Mouse (Mus musculus) layer of hippocampus, adult 8-10 months (tissue): ENCODE data around the gene Mief2. TPM values are rescaled to one million over a fixed set of nuclear protein-coding genes. Genes with fewer than 3 reads are reported as not detected.

ENCODE experiments used
- DNase-seq, 2 experiments: peaks; one replicate each; pipeline ENCODE4 v3.0.0; 2022; ENCODE audit warnings: low spot score in 2 of 2
- total RNA-seq, 4 experiments: library from RNA; stranded (reverse); gene quantifications; 2 replicates each; pipeline ENCODE4 v1.2.4; 2022

Mief2 gene
- 10 to 100 TPM; 20.8 to 22.8 (median 21.8) TPM for total RNA-seq

DNA sequence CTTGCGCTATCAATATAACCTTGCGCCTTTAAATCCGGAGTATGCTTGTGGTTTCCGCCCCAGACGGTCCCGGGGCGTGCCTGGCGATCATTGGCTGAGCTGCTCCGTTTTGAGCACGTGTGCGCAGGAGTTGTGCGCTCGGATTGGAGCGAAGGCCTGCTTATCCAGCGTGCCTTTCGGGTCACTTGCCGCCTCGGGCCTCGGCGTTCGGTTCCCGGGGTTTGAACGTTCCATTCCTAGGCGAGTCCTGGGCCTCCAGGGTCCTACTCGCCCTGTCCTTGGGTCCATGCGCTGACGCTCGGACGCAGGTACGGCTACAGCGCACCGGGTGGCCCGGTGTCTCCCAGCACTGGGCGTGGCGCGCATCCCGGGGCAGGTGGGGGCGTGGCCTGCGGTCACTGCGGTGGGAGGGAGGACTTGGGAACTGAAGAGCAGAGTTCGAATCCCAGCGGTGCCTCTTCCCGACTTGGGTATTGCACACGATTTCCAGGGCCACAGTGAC, at the start of gene Mief2:
Mief2 (plus strand) TSS at position 139 of the 502 bp plus-strand sequence.
- DNase-seq = peak; percentile 93 to 94

DNA sequence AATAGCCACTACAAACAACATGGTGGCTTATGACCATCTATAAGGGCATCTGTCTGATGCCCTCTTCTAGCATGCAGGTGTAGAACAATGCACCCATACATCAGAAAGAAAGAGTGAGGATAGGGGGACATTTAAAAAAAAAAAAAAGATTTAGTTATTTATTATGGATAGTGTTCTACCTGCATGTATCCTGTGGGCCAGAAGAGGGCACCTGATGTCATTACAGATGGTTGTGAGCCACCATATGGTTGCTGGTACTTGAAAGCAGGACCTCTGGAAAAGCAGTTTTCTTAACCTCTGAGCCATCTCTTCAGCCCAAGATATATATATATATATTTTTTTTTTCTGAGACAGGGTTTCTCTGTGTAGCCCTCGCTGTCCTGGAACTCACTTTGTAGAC, 32.0 kb upstream of the Mief2 start:
- DNase-seq = no peak

DNA sequence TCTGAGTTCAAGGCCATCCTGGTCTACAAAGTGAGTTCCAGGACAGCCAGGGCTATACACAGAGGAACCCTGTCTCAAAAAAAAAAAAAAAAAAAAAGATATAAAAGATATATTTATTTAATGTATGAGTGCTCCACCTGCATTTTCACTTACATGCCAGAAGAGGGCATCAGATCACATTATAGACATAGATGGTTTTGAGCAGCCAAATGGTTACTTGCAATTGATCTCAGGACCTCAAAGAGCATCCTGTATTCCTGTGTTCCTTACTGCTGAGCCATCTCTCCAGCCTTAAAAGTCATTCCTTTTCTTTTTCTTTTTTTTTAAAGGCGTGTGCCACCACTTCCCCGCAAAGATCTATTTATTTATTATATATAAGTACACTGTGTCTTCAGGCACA, 30.6 kb upstream of the Mief2 start:
- no peak for DNase-seq

DNA sequence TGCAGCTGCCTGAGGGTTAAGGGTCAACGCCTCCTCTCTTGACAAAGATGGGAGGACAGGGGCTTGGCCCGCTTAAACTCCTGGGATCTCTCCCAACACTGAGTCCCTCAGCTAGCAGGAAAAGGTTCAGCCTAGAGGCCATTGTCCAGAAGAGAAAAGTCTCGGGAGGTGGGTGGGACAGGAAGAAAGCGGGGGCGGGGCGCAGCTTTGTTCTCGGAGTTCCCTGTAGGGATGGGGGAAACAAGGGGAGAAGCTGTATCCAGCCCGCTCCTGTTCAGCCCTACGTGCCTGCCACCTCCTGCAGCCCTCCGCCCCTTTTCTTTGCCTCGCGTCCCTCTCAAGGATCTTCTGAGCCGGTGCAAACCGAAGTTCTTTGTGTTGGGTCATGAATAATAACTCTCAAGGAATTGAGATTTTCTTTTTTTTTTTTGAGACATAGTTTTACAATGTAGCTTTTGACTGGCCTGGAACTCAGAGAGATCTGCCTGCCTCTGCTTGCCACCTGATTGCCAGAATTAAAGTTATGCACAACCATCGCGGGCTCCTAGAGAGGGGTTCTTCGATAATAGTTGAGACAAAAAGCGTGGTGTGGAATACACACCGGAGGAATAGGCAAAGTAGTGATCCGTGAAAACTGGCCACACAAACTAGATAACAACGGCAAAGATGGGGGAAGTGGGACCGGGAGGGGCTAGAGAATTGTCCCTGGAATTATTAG, 29.2 kb upstream of the Mief2 start:
- DNase-seq = peak; percentile 12 to 22

DNA sequence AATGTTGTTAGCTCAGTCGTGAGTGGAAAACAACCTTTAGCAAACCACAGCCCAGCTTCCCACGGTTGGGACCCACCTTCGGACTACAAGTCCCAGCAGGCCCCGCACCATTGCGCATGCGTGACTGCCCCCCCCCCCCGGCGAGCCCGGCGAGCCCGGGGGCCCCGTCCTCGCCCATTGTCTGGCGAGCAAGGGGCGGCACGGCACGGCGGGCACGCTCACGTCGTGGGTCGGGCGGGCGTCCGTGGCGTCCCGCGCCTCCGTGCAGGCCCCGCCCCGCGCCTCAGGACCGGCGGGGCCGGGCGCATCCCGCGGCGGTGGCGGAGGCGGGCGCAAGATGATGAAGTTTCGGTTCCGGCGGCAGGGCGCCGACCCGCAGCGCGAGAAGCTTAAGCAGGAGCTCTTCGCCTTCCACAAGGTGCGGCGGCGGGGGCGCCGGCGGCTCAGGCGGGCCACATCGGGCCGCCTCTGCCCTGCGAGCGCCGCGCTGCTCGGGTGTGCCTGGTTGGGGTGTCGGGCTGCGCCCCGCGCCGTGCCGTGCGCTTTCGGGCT, 28.6 kb upstream of the Mief2 start, which contains the start of gene Llgl1:
Llgl1 (plus strand) TSS at position 200 of the 552 bp plus-strand sequence.
- DNase-seq = peak; percentile 67 to 73

DNA sequence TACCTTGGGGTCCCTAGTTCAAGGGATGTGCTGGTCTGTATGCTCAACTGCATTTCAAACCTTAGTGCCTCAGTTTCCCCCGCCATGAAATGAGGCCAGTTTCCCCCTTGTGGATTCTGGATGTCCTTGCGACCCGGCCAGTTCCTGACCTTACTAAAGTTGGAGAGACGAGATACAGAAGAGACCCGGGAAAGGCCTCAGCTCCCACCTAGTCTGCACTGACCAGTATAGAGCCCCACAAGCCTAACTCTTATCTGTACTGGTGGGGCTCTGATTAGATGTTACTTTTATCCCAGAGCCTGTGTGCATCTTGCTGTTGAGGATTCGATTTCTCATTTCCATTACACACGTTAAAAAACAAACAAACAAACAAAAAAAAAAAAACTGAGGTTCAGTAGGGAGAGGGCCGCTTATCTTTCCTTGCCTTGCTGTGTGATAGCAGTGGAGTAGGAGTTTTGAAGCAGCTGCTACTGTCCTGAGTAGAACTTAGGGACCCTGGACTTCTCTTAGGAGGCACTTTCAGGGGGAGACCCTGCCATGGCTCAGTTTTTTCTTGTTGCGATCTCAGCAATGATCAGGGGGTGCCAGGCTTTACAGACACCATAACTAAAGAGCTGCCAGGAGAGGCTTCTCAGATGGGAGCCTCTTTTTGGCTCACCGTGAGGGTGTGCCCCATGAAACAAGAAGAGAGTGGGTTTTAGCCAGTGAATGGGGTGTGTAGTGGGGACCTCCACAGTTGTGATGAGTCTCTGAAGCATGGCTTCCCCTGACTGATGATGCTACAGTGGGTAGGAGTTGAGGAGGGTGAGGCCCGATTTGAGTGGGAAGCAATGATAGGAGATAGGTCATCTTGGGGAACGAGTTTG, 27.6 kb upstream of the Mief2 start:
- DNase-seq = peak; percentile 1 to 6

DNA sequence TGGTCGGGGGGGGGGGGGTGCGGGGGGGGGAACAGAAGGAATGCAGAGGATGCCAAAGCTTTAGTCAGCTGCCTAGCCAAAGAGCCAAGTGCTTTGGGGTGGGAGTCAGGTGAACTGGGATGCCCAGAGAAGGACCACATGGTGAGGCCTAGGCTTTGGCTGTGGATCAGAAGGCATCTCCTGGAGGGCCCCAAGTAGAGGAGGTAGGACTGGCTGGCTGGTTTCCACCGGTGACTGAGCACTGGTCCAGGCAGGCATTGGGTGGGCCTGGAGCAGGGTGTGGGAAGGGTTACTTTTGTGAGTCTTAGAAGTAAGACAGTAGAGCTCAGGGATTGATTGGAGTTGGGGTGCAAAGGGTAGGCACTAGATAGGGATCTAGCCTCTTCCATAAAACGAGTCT, 26.6 kb upstream of the Mief2 start:
- DNase-seq = peak in 1 of 2 experiments; percentile 11

DNA sequence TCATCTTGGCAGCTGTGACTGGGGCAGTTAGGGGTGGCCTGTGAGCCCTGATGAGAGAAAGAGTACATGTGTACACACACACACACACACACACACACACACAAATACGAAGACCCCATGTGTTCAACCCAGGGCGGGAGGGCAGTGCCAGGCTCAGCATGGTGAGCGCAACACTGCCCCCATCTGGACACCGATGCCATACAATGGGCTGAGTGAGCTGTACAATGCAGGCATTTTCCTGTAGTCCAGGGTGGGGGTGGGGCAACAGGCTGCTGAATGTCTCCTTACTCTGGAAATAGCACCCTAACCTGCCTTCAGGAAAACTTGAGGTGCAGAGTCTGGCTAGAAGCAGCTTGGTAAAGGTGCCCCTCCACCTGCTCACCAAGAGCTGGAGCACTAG, 25.1 kb upstream of the Mief2 start:
- peak; percentile 69 to 71 for DNase-seq

DNA sequence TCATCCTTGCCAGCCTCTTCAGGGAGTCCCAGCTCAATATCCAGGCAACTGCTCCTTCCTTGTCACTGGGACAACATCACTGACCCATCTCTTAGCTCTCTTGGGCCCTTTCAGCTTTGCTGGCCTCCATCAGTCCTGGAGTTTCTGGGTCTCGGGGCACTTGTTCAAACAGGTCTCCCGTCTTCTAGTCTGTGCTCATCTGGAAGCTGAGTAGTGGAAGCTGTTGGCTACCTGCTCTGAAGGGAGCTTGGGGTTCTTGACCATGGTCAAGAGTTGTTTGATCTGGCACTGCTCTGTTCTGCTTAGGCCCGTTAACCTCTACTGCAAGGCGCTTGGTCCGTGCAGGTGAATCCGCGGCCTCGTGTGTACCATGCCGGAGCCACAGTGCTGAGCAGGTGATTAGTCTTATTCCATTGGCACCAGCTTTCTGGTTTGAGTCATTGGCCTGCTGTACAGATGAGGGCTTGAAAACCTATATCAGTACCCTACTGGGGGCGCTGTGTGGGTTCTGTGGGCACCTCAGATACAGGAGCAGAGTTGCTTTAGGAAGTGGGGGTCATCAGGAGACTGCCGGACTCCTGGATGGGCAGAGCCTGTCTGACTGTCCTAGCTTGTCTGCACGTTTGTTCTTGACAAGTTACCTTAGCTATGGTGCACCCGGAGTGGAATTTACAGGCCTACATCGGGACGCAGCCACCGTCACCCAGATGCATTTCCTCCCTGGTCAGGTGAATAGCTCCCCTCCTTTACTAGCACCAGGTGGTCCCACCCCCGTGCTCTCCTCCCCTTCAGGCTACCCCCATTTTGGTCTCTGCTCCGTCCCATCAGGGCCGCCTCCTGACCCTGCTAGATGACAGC, 23.9 kb upstream of the Mief2 start:
- DNase-seq = peak; percentile 4

DNA sequence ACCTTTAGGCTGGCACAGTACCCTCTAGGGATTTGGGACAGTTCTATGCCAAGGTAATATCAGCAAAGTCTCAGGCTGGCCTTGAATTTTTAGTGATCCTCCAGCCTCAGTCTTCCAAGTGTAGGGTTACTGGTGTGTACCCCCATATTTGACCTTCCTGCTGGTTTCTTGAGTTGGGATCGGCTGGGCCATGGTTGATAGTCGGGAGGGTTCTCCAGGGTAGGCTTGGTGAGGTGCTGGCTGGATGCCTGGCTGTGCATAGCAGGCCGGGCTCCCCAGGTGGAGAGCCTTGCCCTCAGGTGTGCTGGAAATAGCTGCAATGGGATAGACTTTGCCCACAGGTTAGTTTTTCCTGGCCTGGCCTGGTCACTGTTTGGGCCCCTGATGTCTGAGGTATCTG, 22.9 kb upstream of the Mief2 start:
- DNase-seq = peak in 1 of 2 experiments; percentile 2

DNA sequence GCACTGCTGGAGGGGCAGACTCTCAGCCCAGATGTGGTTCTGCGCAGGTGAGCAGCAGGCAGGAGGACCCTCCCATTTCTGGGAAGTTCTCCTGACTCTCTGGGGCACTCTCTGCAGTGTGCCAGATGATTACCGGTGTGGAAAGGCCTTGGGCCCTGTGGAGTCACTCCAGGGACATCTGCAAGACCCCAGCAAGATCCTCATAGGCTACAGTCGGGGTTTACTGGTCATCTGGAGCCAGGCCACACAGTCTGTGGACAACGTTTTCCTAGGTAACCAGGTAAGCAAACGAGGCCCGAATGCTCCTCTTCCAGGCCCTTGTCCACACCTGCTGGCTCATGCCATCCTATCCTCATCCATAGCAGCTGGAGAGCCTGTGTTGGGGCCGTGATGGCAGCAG, 22.1 kb upstream of the Mief2 start:
- peak; percentile 2 to 8 for DNase-seq

DNA sequence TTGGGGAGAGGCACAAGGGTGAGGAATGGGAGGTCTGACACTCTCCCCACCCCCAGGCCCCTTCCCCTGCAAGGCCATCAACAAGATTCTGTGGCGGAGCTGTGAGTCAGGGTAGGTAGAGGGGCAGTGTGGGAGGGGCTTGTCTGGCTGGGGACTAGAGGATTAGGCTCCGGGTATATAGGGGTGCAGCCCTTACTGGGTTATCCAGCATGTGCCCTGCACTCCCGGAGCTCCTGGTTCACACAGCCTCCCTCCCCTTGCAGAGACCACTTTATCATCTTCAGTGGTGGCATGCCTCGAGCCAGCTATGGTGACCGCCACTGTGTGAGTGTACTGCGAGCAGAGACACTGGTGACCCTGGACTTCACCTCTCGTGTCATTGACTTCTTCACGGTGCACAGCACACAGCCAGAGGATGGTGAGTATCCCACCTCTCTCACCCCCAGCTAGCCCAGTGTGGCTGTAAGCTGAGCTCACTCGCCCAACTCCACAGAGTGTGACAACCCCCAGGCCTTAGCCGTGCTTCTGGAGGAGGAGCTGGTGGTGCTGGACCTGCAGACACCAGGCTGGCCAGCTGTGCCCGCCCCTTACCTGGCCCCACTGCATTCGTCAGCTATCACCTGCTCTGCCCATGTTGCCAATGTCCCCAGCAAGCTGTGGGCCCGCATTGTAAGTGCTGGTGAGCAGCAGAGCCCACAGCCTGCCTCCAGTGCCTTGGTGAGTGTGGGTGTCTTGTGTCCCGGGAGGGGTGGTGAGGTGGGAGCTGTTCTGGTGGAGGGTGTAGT, 21.3 kb upstream of the Mief2 start:
- peak; percentile 17 to 18 for DNase-seq

DNA sequence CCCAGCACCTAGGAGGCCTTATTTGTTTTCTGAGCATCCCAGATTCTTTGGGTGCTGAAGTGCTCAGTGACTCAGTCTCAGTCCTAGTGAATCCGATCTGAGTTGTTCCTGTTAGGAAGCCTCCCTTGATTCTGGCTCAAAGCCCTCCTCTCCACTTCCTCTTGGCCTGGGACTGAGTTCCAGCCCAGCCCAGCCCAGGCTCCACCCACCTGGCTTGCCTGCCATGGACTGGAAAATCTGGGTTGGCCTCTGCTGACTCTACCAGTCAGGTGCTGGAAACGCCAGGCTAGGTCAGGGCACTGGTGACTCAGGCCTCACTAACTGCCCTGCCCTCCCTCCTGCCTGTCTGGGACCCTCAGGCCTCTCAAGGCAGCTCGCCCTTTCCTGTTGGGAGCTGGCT, 20.5 kb upstream of the Mief2 start:
- peak in 1 of 2 experiments; percentile 47 for DNase-seq

DNA sequence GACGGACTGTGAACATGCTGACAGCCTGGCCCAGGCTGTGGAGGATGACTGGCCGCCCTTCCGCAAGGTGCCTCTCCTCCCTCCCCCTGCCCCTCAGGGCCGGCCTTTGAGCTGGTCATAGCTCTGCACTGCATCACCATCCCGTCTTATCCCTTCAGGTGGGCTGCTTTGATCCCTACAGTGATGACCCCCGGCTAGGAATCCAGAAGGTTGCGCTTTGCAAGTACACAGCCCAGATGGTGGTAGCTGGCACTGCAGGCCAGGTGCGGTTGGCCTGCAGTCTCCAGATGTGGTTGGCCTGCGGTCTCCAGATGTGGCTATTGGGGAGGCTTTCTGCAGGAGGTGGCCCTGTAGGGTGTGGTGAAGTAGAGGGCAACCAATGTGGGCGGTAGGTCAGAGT, 19.6 kb upstream of the Mief2 start:
- peak in 1 of 2 experiments; percentile 4 for DNase-seq

DNA sequence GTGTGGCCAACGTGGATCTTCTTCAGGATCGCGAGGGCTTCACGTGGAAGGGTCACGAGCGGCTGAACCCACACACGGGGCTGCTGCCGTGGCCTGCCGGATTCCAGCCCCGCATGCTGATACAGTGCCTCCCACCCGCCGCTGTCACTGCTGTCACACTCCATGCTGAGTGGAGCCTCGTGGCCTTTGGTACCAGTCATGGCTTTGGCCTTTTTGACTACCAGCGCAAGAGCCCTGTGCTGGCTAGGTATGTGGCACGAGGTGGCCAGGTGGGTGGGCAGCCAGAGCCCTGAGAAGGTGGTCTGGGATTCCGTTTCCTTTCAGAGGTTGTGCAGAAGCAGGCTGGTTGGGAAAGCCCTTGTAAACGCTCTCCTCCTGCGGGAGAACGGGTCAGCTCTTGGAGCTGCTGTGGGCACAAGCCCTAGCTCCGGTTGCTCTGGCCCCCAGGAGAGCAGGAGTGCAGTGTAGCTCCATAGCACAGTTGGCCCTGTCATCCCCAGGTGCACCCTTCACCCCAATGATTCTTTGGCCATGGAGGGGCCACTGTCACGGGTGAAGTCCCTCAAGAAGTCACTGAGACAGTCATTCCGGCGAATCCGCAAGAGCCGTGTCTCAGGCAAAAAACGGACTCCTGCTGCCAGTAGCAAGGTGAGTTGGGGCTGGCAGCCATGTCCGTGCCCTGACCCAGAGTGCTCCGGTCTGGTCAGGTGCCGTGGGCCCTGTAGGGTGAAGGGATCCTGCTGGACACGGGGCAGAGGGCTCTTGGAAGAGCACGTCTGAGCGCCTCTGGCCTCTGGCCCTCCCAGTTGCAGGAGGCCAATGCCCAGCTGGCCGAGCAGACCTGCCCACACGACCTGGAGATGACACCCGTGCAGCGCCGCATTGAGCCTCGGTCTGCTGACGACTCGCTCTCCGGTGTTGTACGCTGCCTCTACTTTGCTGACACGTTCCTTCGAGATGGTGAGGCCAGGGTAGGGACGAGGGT, 18.4 kb upstream of the Mief2 start:
- peak in 1 of 2 experiments; percentile 3 for DNase-seq

DNA sequence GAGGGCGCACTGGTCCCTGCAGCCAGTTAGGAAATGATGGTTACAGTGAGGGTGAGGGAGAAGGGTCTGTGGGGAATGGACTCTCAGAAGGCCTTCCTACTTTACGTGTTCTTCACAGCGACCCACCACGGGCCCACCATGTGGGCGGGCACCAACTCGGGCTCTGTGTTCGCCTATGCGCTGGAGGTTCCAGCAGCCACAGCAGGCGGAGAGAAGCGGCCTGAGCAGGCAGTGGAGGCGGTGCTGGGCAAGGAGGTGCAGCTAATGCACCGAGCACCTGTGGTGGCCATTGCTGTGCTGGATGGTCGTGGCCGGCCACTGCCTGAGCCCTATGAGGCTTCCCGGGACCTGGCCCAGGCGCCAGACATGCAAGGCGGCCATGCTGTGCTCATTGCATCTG, 17.0 kb upstream of the Mief2 start:
- no peak for DNase-seq

DNA sequence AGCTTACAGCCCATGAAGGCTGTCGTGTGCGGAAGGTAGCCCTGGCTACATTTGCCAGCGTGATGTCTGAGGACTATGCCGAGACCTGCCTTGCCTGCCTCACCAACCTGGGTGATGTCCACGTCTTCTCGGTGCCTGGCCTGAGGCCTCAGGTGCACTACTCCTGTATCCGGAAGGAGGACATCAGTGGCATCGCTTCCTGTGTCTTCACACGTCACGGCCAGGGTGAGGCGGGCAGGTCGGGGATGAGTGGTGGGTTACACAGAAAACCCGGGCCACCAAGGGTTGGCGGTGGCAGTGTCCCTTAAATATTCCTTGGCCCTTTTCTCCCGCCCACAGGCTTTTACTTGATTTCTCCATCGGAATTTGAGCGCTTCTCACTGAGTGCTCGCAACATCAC, 16.2 kb upstream of the Mief2 start:
- DNase-seq = no peak

DNA sequence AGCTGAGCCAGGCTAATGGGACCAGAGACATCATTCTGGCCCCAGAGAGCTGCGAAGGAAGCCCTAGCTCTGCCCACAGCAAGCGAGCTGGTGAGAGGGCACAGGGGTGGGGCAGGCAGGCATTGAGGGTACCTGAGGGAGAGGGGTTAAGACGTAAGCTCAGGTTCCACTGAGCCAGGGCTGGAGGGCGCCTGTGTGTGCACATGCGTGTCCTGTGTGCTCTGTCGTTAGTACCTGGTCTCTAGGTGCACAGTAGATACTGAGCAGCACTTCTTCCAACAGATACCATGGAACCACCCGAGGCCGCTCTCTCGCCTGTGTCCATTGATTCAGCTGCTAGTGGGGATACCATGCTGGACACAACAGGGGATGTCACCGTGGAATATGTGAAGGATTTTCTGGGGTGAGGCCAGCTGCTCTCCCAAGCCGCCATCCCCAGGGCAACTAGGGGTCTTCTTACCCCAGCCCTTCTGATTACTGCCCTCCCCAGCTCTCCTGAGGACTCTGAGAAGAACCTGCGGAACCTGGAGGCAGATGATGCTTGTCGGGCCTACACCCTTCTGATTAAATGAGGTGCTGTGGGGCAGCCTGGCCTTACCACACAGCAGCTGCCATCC, 15.5 kb upstream of the Mief2 start:
- DNase-seq = no peak

DNA sequence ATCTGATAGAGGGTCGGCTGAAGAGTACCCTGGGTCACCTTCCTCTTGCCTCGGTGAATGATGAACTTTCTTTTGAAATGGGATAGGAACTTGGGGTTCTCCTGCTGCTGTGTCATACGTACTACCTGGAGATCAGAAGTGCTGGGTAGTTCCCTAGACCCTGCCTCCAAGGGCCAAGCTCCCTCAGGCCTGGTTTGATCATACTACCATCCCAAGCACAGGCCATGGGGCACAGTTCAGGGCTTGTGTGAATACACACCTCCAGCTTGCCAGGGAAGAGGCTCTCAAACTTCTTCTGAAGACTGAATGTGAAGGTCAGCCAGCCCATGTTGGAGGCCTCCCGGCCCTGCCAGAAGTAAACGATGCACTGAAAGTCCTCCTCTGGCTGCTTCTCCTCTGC, 12.4 kb upstream of the Mief2 start:
- DNase-seq = no peak
